Mouse (Mus musculus): ENCODE data around the gene En2. TPM values are rescaled to one million over a fixed set of nuclear protein-coding genes. Genes with fewer than 3 reads are reported as not detected.

Gene En2
- not detected in 2 replicates for polyA plus RNA-seq (2016; fragmentation: Nextera tagmentation; extraction: Ambion mirVana)

DNA sequence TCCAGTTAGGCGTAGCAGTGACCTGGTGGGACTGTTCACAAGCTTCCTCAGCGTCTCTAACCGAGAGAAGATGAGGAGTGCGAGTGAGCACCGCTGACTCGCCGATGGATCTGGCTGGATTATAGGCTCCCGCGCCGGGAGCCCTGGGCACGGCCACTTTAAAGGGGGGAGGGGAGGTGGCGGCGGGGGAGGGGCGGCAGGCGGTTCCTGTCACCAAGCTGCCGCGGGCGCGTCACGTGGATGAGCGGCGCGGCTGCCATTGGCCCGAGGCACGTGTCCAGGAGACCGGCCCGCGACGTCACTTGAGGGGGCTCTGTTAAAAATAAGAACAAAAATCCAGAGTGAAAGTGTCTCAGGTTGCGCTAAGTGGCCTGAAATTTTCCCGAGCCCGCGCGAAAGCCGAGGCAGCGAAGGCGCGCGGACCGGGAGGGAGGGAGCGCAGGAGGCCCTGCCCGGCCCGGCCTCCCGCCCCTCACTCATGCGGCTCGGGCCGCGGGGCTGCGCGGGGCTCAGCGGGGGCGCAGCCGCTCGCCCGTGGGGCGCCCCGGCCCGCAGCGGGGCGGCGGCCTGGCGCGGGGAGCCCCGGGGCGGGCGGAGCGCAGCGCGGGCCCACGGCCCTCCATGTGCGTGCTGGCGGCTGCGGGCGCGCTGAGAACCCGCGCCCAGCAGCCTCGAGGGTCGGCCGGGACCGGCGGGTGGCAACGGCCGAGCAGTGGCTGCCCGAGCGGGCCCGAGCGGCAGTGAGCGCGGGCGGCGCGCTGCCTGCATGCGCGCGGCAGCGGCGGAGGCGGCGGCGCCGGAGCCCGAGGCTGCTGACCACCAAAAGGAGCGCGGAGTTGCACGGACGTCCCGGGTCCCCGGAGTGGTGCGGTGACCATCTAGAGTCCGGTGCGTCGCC is at the start of gene En2:
TSS of gene En2 (plus strand) at position 337 of the 898 bp plus-strand sequence.
- under 1% methylated on average over 110 of the region's 113 CpGs for WGBS (ENCODE audit: insufficient replicate concordance)
- ATAC-seq, result no peak

DNA sequence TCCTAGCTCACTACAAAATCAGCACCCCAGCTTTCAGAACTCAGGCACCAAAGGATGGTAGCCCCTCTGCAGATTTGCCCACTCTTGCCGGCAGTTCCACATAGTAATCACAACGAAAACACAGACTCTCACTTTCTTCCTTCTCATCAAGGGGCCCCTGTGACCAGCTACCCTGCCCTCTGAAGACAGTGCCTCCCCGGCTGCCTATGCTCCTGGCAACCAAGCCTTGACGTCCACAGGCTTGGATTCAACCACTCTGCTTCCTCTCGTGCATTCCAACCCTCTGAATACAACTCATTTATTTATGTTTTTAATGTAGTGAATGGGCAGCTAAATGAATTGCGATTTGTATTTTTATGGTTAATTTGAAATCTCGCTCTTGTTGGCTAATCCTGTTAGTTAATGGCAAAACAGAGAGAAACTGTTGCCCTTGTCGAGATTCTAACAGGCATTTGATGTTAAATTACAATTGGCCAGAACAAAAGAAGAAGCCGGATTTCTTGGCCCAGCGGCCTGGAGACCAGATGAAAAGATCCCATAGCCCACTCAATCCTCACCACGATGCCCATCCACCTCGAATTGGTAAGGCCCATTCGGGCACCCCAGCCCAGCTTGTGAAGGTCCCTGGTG is 48.1 kb upstream of the En2 start:
- H3K4me1 ChIP-seq, result no peaks in the 10 kb centered on the region
- 7% methylated on average over 13 of the region's 13 CpGs for whole genome bisulfite sequencing (ENCODE audit: insufficient replicate concordance)
- H3K27ac ChIP-seq, result no peak overlapping the region
- H3K4me3 ChIP-seq, result no peak overlapping the region
- peaks cover 78% of the 10 kb centered on the region for H3K27me3 ChIP-seq (replicated peaks)
- H3K4me2 ChIP-seq, result no peak overlapping the region
- H3K9me3 ChIP-seq (replicated peaks), result no peaks in the 10 kb centered on the region
- H3K9ac ChIP-seq, result no peak overlapping the region
- H3K36me3 ChIP-seq, result no peaks in the 10 kb centered on the region
- ATAC-seq, result no peak

More for the DNA sequence above, at the start of gene En2:
- peaks cover 99% of the 10 kb centered on the region for H3K27me3 ChIP-seq (replicated peaks)
- H3K4me2 ChIP-seq, result peak within 1 kb of the TSS; percentile 59
- H3K36me3 ChIP-seq, result no peaks in the 10 kb centered on the region
- H3K9me3 ChIP-seq (replicated peaks), result no peaks in the 10 kb centered on the region
- H3K4me3 ChIP-seq, result peak within 1 kb of the TSS; percentile 38
- H3K27ac ChIP-seq, result no peak within 1 kb of the TSS
- H3K4me1 ChIP-seq, result peaks cover 15% of the 10 kb centered on the region; the same call in 1 of the 2 replicates
- no peak within 1 kb of the TSS for H3K9ac ChIP-seq

DNA sequence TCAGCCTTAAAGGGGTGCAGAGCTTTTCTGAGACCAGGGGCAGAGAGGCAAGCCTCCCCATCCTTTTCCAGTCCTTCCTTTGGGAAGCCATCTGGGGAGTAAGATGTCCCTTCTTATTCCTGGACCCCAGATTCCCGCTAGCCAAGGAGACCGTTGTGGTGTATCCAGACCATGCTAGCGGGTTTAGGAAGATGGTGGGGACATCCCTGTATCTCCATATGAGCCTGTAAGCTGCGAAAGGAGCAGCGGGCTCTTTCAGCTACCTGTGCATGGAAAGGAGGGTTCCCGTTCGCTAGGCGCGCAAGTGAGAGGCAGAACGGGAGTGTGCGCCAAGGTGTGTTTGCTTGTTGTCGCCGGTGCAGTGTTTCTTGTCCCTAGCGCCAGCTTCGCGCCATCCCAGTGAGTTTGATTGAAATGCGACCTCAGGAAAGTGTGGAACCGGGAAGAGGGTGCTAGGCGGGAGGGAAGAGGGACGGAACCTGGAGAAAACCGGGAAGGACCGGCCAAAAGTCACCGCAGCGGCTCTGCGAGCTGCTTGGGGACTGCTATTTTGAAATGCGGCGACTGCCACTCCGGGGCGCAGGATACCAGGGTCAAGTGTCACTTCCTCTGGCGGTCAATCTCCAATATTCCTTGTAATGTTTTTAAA is 47.5 kb upstream of the En2 start:
- Histone ChIP-seq H3K36me3 (no peaks in the 10 kb centered on the region), H3K4me2 (peak overlapping the region; percentile 53), H3K27me3 (replicated peaks) (peaks cover 82% of the 10 kb centered on the region), H3K9ac (no peak overlapping the region), H3K27ac (no peak overlapping the region), H3K9me3 (replicated peaks) (no peaks in the 10 kb centered on the region), H3K4me1 (no peaks in the 10 kb centered on the region), H3K4me3 (peak overlapping the region; percentile 33)
- WGBS (ENCODE audit: insufficient replicate concordance), result 2% methylated on average over 30 of the region's 30 CpGs
- ATAC-seq, result no peak

DNA sequence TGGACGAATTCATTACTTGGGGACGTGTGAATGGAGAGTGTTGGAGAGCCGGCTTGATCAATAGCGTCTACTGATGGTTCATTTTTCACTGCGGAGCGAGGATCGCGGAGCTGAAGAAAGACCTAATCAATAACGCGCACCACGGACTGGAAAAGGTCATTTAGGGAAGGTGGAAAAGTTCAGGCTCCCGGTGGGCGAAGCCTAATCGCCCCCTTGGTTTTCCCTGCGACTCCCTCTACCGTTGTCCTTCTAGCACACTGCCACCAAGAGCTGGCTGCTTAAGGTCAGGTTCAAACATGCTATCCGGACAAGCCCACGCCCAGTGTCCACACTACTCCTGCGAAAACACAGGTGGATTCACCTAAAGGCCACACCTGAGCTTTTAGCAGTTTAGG is 47.0 kb upstream of the En2 start:
- H3K4me1 ChIP-seq, result no peaks in the 10 kb centered on the region
- H3K9me3 ChIP-seq (replicated peaks), result no peaks in the 10 kb centered on the region
- no peak for ATAC-seq
- peaks cover 85% of the 10 kb centered on the region for H3K27me3 ChIP-seq (replicated peaks)
- peak overlapping the region; percentile 53 for H3K4me2 ChIP-seq
- no peaks in the 10 kb centered on the region for H3K36me3 ChIP-seq
- H3K4me3 ChIP-seq, result peak overlapping the region; percentile 33
- no peak overlapping the region for H3K27ac ChIP-seq
- WGBS (ENCODE audit: insufficient replicate concordance), result 1% methylated on average over 19 of the region's 19 CpGs
- no peak overlapping the region for H3K9ac ChIP-seq

DNA sequence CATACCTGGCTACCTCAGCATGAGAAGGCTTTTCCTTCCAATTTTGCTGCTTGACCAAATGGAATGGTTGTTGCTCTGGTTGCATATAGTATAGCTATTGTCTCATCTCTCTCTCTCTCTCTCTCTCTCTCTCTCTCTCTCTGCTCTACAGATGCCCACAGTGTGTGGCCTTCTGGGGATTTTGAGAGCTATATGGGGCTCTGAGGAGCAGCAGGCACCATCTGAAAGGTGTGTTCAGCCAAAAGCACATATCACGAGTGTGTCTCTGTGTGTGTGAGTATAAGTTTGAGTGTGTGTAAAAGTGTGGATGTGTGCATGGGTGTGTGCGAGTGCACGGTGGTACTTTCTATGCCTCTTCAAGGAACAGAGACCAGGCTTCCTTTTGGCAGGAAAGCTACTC is 45.9 kb upstream of the En2 start:
- ATAC-seq, result no peak
- Histone ChIP-seq H3K36me3 (no peaks in the 10 kb centered on the region), H3K4me1 (no peaks in the 10 kb centered on the region), H3K27me3 (replicated peaks) (peaks cover 85% of the 10 kb centered on the region), H3K4me2 (no peak overlapping the region), H3K9me3 (replicated peaks) (no peaks in the 10 kb centered on the region), H3K27ac (no peak overlapping the region), H3K4me3 (no peak overlapping the region), H3K9ac (no peak overlapping the region)
- 33% methylated on average over 3 of the region's 3 CpGs for WGBS (ENCODE audit: insufficient replicate concordance)

DNA sequence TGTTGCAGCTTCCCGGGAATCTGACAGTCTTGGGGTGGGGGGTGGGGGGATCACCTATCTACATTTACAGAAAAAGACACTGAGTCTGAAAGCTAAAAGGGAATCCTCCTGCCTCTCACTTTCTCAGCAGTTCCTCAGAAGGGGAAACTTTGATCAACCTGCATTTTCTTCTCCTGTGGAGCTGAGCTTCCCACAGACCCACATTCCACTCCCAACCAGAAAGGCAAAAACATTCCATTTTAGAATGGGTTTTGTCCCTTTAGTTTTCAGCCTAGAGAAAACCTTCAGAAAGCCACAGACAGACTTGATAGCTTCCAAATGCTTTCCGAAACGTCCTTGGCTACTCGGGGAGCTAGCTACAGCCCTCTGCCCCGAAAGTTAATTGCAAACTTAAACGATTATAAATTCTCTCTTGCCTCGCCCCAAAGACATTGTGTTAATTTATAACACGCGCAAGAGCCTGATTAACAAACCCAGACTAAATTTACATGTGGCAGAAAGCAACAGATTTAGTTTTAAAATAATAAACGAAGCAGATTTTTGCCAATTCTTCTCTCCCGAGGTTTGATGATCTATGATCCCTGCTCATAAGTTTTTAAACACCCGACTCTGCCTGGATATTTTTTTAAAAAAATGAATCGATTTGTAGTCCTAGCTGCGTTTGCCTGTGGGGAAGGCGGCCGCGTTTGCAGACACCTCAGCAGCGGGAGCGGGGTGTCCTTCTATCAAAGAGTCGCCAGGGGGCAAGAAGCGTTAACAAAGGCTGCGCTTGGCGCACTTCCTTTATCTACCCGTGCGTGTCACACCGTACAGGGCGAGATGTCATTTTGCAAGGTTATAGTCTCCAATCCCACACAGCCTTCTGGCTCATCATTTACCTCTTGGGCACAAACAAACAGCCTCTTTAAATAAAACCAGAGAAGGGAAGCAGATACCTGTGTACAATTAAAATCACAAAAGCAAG is 42.7 kb upstream of the En2 start:
- Histone ChIP-seq H3K4me3 (no peak overlapping the region), H3K4me2 (no peak overlapping the region), H3K27me3 (replicated peaks) (peaks cover 99% of the 10 kb centered on the region), H3K27ac (no peak overlapping the region), H3K36me3 (no peaks in the 10 kb centered on the region), H3K4me1 (no peaks in the 10 kb centered on the region), H3K9me3 (replicated peaks) (no peaks in the 10 kb centered on the region), H3K9ac (no peak overlapping the region)
- 2% methylated on average over 27 of the region's 27 CpGs for WGBS (ENCODE audit: insufficient replicate concordance)
- ATAC-seq, result no peak

DNA sequence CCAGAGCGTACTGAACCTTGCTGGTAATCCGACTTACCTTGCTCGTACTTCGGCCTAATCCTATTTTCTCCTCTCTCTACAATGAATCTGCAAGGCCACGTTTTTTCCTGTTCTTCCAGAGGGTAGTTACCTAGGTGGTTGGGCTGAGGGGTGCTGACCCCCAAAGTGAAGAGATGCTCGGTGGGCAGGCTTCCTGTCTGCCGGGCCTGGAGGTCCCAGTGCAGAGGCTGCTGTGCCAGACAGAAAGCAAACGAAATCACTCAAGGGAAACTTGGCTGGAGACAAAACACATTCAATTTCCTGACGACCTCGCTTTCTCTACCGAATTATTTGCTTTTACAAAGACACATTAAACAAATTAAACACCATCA is 42.1 kb upstream of the En2 start:
- no peaks in the 10 kb centered on the region for H3K4me1 ChIP-seq
- no peaks in the 10 kb centered on the region for H3K9me3 ChIP-seq (replicated peaks)
- no peak overlapping the region for H3K27ac ChIP-seq
- no peaks in the 10 kb centered on the region for H3K36me3 ChIP-seq
- no peak overlapping the region for H3K4me3 ChIP-seq
- 7% methylated on average over 11 of the region's 11 CpGs for WGBS (ENCODE audit: insufficient replicate concordance)
- no peak overlapping the region for H3K4me2 ChIP-seq
- ATAC-seq, result no peak
- no peak overlapping the region for H3K9ac ChIP-seq
- H3K27me3 ChIP-seq (replicated peaks), result peaks cover 99% of the 10 kb centered on the region

DNA sequence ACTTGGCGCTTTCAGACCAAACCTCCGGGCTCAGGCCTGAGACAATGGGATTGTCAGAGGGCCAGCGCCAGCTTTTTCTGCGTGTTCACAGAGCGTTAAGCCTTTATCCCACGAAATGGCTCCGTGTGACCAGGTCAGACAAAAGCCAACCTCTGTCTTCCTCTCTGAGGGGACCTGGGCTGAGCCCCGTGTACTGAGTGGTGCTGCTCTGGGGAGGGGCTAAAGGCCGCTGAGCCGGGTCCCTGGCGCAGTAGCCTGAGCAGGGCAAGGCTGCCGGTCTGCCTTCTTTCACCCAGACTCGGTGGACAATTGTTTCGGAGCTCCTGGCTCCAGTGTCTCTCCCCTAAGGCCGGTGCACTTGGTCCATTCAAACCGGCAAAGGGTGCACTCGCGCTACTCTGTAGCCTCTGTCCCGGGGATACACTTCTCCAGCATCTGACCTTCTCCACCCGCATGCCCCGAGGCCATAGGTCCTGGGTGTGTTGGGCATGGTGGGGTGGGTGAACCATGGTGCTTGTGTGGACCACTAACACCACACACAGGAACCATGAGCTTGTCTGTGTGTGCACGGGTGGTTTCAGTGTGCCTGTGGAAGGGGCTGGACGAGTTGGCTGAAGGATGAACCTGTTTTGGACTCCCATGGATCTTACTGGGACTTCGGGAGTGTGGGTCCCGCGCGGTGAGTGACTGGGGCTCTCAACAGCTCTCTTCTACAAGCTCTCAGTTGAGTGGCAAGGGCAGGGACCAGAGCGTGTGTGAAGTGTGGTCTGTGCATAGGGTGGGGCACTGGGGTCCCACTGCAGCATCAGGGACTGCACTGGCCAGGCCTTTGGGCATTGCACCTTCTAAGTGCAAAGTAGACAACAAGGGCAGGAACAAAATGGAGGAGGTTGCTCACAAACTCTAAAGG is 40.9 kb upstream of the En2 start:
- H3K9ac ChIP-seq, result no peak overlapping the region
- WGBS (ENCODE audit: insufficient replicate concordance), result 6% methylated on average over 28 of the region's 28 CpGs
- H3K4me2 ChIP-seq, result no peak overlapping the region
- no peak overlapping the region for H3K27ac ChIP-seq
- ATAC-seq, result no peak
- no peaks in the 10 kb centered on the region for H3K9me3 ChIP-seq (replicated peaks)
- H3K36me3 ChIP-seq, result no peaks in the 10 kb centered on the region
- H3K4me3 ChIP-seq, result no peak overlapping the region
- H3K4me1 ChIP-seq, result no peaks in the 10 kb centered on the region
- H3K27me3 ChIP-seq (replicated peaks), result peaks cover 96% of the 10 kb centered on the region

DNA sequence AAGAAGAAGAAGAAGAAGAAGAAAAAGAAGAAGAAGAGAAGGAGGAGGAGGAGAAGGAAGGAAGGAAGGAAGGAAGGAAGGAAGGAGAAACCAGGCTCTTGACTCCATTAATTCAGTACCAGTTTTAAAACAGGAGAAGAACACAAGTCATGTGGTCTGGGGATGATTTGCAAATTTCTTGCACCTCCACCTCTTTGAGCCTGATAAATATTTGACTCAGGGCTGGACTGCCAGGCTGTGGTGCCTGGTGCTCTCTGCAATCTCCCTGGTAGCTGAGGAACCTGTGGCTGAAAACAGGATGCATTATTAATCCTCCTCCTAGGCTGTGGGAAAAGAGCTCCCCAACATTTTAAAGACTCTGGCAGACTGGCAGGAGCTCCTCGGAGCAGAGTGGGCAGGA is 36.6 kb upstream of the En2 start:
- ATAC-seq, result no peak
- Histone ChIP-seq H3K36me3 (no peaks in the 10 kb centered on the region), H3K4me1 (no peaks in the 10 kb centered on the region), H3K9ac (no peak overlapping the region), H3K4me3 (no peak overlapping the region), H3K27me3 (replicated peaks) (peaks cover 93% of the 10 kb centered on the region), H3K9me3 (replicated peaks) (no peaks in the 10 kb centered on the region), H3K4me2 (no peak overlapping the region), H3K27ac (no peak overlapping the region)
- WGBS (ENCODE audit: insufficient replicate concordance), result 42% methylated on average over 1 of the region's 1 CpGs

DNA sequence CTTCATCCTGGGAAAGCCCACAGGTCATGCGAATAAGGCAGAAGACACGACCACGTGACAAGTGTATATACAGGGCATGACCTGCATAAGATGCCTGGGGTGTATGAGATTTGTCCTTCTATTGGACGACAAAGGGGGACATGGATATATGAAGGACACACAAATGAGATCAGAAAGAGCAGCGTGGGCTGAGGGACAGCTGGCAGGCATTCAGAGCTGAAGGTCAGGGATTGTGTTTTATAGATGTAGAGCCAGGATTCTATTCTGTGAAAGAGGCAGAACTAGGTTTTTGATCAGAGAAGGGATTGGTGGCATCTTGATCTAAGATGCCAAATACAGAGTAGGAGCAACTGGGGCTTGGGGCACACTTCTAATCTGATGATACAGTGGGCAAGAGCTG is 33.3 kb upstream of the En2 start:
- Histone ChIP-seq H3K4me3 (no peak overlapping the region), H3K4me1 (no peaks in the 10 kb centered on the region), H3K4me2 (no peak overlapping the region), H3K27me3 (replicated peaks) (peaks cover 90% of the 10 kb centered on the region), H3K27ac (no peak overlapping the region), H3K36me3 (no peaks in the 10 kb centered on the region), H3K9ac (no peak overlapping the region), H3K9me3 (replicated peaks) (no peaks in the 10 kb centered on the region)
- WGBS (ENCODE audit: insufficient replicate concordance), result 65% methylated on average over 5 of the region's 5 CpGs
- ATAC-seq, result no peak

DNA sequence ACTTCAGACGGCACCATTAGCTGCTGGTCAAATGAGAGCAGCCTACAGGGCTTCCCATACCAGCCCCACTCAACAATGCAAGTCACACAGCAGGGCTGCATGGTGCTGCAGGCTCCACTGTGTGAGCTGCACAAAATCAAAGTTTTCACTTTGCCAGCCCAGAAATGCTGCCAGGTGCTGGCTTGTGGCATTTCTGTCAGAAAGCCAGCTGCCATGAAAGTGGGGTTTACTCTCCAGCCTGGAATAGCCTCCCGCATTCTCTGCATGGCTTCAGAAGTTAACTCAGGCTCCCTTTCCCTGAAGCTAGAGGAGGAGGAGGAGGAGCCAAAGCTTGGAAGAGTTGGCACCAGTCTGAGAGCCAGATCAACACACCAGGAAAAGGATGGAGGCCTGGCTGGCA is 29.1 kb upstream of the En2 start:
- Histone ChIP-seq H3K27me3 (replicated peaks) (peaks cover 67% of the 10 kb centered on the region), H3K9ac (no peak overlapping the region), H3K9me3 (replicated peaks) (no peaks in the 10 kb centered on the region), H3K27ac (no peak overlapping the region), H3K4me2 (no peak overlapping the region), H3K4me1 (no peaks in the 10 kb centered on the region), H3K36me3 (no peaks in the 10 kb centered on the region), H3K4me3 (no peak overlapping the region)
- no peak for ATAC-seq
- 40% methylated on average over 2 of the region's 2 CpGs for WGBS (ENCODE audit: insufficient replicate concordance)

Data from liver, embryonic 12.5 days (tissue).